Mouse (Mus musculus) frontal cortex, postnatal 25 days (tissue): Measurements from ENCODE around the gene Cct6b.
"Not testable (repeated sequence)": the region's sequence is repeated elsewhere in the genome, so short reads cannot be mapped to it uniquely, and the experiment has no call there.

ENCODE experiments used
- DNase-seq, 2 experiments: peaks; one replicate each; pipeline ENCODE4 v3.0.0; 2022; ENCODE audit warnings: low spot score in 2 of 2

Cct6b gene

GRCm38 (mm10) chr11:82705082-82705481 lies 59.0 kb downstream of the Cct6b start:
- no peak for DNase-seq

- DNase-seq = no peak
Measured at GRCm38 (mm10) chr11:82699865-82700410, 64.2 kb downstream of the Cct6b start.

- no peak for DNase-seq
Measured at GRCm38 (mm10) chr11:82695930-82696329, 68.2 kb downstream of the Cct6b start.

- DNase-seq = not testable (repeated sequence)
Measured at GRCm38 (mm10) chr11:82694947-82695346, 69.2 kb downstream of the Cct6b start.

DNA sequence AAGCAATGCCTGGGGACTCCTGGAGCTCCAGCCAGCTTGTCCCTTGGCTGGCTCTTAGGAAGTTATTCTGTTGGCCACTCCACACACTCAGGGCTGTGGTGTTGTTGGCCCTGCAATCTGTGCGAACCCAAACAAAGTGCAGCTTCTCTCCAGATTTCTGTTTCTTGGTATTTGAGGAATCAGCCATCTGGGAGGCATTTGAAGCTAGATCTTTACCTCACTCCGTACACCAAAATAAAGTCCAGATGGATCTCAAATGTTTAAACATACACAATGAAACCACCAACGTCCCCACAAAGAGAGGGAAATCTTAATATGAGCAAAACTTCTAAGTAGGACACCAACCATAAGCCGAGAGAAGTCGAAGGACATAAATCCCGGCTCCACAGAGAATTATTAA lies 71.5 kb downstream of the Cct6b start:
- DNase-seq = no peak

DNA sequence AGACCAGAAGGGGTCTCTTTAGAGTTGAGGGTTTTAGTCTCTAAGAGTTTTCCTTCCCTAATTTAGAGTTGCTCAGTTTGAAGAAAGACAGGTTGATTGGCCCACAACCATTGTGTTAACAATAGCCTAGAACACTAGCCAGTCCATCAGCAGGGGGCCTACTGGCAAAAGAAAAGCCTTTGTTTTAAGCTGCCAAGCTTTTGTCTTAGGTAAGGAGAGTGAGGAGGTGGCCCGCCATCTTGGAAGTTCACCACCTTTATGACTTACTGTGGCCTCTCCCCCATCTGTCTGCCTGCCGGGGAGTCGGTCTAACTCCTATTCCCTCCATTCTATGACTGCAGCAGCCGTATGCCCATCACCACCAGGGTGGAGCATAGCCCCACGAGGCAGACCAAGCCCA lies 73.6 kb downstream of the Cct6b start:
- DNase-seq = no peak

DNA sequence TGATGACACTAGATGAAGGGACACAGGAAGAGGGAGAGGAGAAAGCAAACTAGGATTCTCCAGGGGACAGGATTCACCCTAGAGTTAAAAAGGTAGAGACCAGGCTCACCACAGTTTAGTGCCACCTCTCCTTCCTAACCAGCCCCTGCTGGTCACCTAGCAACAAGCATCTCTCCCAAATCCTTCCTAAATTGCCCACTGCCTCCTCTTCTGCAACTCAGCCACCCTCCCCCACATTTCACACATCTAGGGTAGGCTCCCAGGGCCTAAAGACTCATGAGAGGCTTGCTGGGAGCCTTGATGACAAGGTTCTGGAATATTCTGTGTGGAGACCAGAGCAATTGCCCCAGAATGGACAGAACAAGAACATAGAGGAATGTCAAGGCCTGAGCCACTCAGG lies 76.5 kb downstream of the Cct6b start:
- no peak for DNase-seq

- peak; percentile 20 to 48 for DNase-seq
Measured at GRCm38 (mm10) chr11:82684676-82685075, 79.4 kb downstream of the Cct6b start.

- DNase-seq = no peak
Measured at GRCm38 (mm10) chr11:82683765-82684505, 80.2 kb downstream of the Cct6b start.

GRCm38 (mm10) chr11:82678561-82678960 lies 85.6 kb downstream of the Cct6b start:
- no peak for DNase-seq
